Mouse (Mus musculus): ENCODE measurements around the gene Prss23.

Gene Prss23

GRCm38 (mm10) chr7:89526731-89527429, at the start of gene Prss23:
Gene Prss23 (minus strand): TSS chr7:89527187.
- no peak for DNase-seq (ENCODE audit: low read depth in 2 of 2, low spot score in 2 of 2)

GRCm38 (mm10) chr7:89576127-89576526, 49.1 kb upstream of the Prss23 start:
- DNase-seq (ENCODE audit: low read depth in 2 of 2, low spot score in 2 of 2): no peak

GRCm38 (mm10) chr7:89564569-89564968, 37.6 kb upstream of the Prss23 start:
- no peak for DNase-seq (ENCODE audit: low read depth in 2 of 2, low spot score in 2 of 2)

GRCm38 (mm10) chr7:89563501-89563900, 36.5 kb upstream of the Prss23 start:
- no peak for DNase-seq (ENCODE audit: low read depth in 2 of 2, low spot score in 2 of 2)

GRCm38 (mm10) chr7:89562140-89562539, 35.2 kb upstream of the Prss23 start:
- DNase-seq (ENCODE audit: low read depth in 2 of 2, low spot score in 2 of 2): no peak

GRCm38 (mm10) chr7:89560939-89561338, 34.0 kb upstream of the Prss23 start:
- no peak for DNase-seq (ENCODE audit: low read depth in 2 of 2, low spot score in 2 of 2)

GRCm38 (mm10) chr7:89559633-89560032, 32.6 kb upstream of the Prss23 start:
- no peak for DNase-seq (ENCODE audit: low read depth in 2 of 2, low spot score in 2 of 2)

- DNase-seq (ENCODE audit: low read depth in 2 of 2, low spot score in 2 of 2): no peak
Measured at GRCm38 (mm10) chr7:89559105-89559504, 32.1 kb upstream of the Prss23 start.

- DNase-seq (ENCODE audit: low read depth in 2 of 2, low spot score in 2 of 2): no peak
Measured at GRCm38 (mm10) chr7:89558446-89559039, 31.6 kb upstream of the Prss23 start.

GRCm38 (mm10) chr7:89557056-89557455, 30.1 kb upstream of the Prss23 start:
- no peak for DNase-seq (ENCODE audit: low read depth in 2 of 2, low spot score in 2 of 2)

GRCm38 (mm10) chr7:89556652-89557051, 29.7 kb upstream of the Prss23 start:
- no peak for DNase-seq (ENCODE audit: low read depth in 2 of 2, low spot score in 2 of 2)

GRCm38 (mm10) chr7:89555170-89555569, 28.2 kb upstream of the Prss23 start:
- no peak for DNase-seq (ENCODE audit: low read depth in 2 of 2, low spot score in 2 of 2)

- DNase-seq (ENCODE audit: low read depth in 2 of 2, low spot score in 2 of 2): no peak
Measured at GRCm38 (mm10) chr7:89554068-89554467, 27.1 kb upstream of the Prss23 start.

- no peak for DNase-seq (ENCODE audit: low read depth in 2 of 2, low spot score in 2 of 2)
Measured at GRCm38 (mm10) chr7:89540976-89541375, 14.0 kb upstream of the Prss23 start.

- no peak for DNase-seq (ENCODE audit: low read depth in 2 of 2, low spot score in 2 of 2)
Measured at GRCm38 (mm10) chr7:89539391-89539790, 12.4 kb upstream of the Prss23 start.

GRCm38 (mm10) chr7:89527430-89527856, 456 bp upstream of the Prss23 start:
- DNase-seq (ENCODE audit: low read depth in 2 of 2, low spot score in 2 of 2): no peak

- no peak for DNase-seq (ENCODE audit: low read depth in 2 of 2, low spot score in 2 of 2)
Measured at GRCm38 (mm10) chr7:89523816-89524215, 3.2 kb downstream of the Prss23 start.

- no peak for DNase-seq (ENCODE audit: low read depth in 2 of 2, low spot score in 2 of 2)
Measured at GRCm38 (mm10) chr7:89522170-89522569, 4.8 kb downstream of the Prss23 start.

- no peak for DNase-seq (ENCODE audit: low read depth in 2 of 2, low spot score in 2 of 2)
Measured at GRCm38 (mm10) chr7:89517460-89518390, 9.3 kb downstream of the Prss23 start.

- DNase-seq (ENCODE audit: low read depth in 2 of 2, low spot score in 2 of 2): no peak
Measured at GRCm38 (mm10) chr7:89516551-89517459, 10.2 kb downstream of the Prss23 start.
